Mouse (Mus musculus) megakaryocyte, embryonic 14.5 days (primary cell): ENCODE measurements around the gene Ppp1r8. TPM values are rescaled to one million over a fixed set of nuclear protein-coding genes. Genes with fewer than 3 reads are reported as not detected.

Experiments used
- H3K27me3 ChIP-seq: replicated peaks from 2 replicates; pipeline ENCODE3; 2012; ENCODE audit warnings: inconsistent platforms
- H3K36me3 ChIP-seq: replicated peaks from 2 replicates; pipeline ENCODE3; 2012; ENCODE audit warnings: low read length, inconsistent platforms, mixed read lengths
- H3K4me1 ChIP-seq: 2 replicates; pipeline ENCODE4 v1.6.1; 2012; ENCODE audit warnings: inconsistent platforms
- H3K4me3 ChIP-seq: replicated peaks from 2 replicates; pipeline ENCODE3; 2012; ENCODE audit warnings: moderate library complexity, mild to moderate bottlenecking, inconsistent platforms
- H3K9me3 ChIP-seq: 2 replicates; pipeline ENCODE4 v1.6.1; 2012; ENCODE audit warnings: inconsistent platforms
- FLI1 ChIP-seq: IDR thresholded peaks from 2 replicates; pipeline ENCODE4 v1.6.1; 2012; ENCODE audit warnings: low read length, inconsistent platforms, mixed read lengths
- GATA1 ChIP-seq: IDR thresholded peaks from 3 replicates; pipeline ENCODE4 v1.6.1; 2012; ENCODE audit warnings: mixed read lengths, low read length, inconsistent platforms, borderline replicate concordance
- polyA plus RNA-seq: library from polyadenylated mRNA; stranded (reverse); fragments of >175 nt; gene quantifications from 2 replicates; pipeline ENCODE4 v1.2.3, GENCODE M21; 2012; ENCODE audit warnings: low replicate concordance; ENCODE audit not compliant: insufficient read depth

Ppp1r8 gene
- polyA plus RNA-seq, 1 experiment: 32.6 TPM

DNA sequence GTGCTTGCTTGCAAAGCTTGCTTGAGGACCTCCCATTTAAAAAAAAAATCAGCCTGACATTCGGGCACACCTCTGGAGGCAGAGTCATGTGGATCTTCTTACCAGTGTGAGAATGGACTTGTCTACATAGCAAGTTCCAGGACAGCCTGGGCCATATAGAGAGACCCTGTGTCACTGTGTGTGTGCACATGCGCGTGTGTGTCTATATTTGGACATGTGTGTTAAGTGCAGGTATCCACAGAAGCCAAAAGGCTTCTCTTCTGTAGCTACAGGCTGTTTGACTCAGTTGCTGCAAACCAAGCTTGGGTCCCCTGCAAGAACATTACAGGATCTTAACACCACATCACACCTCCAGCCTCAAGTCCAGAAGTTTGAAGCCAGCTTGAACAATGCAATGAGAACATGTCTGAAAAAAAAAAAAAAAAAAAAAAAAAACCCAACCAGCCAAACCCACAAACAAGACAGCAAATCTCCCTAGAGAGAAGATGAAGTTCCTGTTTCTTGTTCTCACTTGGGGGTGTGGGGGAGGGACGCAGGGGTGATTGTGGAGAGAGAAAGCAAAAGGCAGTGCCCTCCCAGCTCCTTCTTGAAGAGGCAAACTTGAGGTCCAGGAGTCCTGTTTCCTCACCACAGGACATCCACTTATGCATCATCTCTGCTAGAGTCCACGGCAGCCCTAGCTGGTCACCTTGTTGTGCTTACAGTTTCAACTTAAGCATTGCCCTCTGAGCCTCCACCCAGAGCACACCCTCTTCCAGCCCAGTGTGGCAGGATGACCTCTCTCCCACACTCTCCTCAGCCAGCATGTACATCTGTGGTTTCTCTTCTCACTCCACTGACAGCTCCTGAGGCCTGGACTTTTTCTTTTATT, 35.0 kb downstream of the Ppp1r8 start:
- Histone ChIP-seq H3K9me3 (peaks cover 17% of the 10 kb centered on the region), H3K36me3 (peaks cover 3% of the 10 kb centered on the region), H3K4me1 (peaks cover 46% of the 10 kb centered on the region), H3K4me3 (peak overlapping the region; percentile 82), H3K27me3 (peaks cover 2% of the 10 kb centered on the region)
- no peak for TF ChIP-seq FLI1

DNA sequence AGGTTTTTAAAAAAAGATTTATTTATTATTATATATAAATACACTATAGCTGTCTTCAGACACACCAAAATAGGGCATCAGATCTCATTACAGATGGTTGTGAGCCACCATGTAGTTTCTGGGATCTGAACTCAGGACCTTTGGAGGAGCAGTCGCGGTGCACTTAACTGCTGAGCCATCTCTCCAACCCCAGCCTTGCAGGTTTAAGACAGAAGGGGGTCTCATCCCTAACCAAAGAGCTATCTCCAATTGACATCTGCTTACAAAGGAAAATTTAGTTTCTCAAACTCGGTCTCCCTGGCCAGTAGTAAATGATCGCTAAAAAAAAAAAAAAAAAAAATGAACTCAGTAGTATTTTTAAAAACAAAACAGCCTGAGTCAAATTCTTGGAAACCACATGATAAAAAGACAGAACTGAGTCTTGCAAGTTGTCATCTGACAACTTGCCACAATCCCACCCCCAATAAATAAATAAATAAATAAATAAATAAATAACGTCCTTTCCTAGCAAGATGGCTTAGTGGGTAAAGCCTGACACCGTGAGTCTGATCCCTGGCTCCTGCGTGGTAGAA, 36.3 kb downstream of the Ppp1r8 start:
- Histone ChIP-seq H3K4me1 (peaks cover 59% of the 10 kb centered on the region), H3K4me3 (no peak overlapping the region)

DNA sequence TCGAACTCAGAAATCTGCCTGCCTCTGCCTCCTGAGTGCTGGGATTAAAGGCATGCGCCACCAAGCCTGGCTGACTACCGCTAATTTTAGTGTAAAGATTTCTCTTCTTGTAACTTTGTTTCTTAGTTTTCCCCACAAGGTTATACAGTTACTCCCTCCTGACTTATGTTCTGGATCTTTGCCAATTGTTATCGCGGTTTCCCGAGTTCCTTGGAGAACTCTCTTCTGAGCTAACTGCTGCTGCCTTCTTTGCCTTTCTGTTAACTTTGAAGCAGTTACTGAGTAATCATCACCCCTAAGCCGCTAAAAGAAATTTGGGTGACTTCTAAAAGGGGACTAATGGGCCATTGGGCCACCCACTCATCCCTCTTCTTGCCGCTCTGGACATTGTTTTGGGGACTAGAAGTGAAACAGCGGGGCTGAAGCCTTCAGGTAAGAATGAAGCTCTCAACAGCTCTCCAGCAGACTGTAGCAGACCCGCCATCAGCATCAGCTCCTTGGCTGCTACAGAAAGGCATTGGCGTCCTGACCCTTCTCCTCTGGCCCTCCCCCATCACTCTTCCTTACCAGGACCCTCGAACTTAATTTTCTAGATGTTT, 37.3 kb downstream of the Ppp1r8 start:
- Histone ChIP-seq H3K27me3 (peaks cover 2% of the 10 kb centered on the region), H3K4me3 (no peak overlapping the region), H3K36me3 (no peaks in the 10 kb centered on the region), H3K4me1 (peaks cover 63% of the 10 kb centered on the region), H3K9me3 (peaks cover 6% of the 10 kb centered on the region)
- TF ChIP-seq GATA1 (no peak), FLI1 (no peak)

More for the DNA sequence above, 36.3 kb downstream of the Ppp1r8 start:
- Histone ChIP-seq H3K9me3 (peaks cover 16% of the 10 kb centered on the region), H3K27me3 (peaks cover 2% of the 10 kb centered on the region), H3K36me3 (peaks cover 3% of the 10 kb centered on the region)
- TF ChIP-seq FLI1 (no peak), GATA1 (no peak)

DNA sequence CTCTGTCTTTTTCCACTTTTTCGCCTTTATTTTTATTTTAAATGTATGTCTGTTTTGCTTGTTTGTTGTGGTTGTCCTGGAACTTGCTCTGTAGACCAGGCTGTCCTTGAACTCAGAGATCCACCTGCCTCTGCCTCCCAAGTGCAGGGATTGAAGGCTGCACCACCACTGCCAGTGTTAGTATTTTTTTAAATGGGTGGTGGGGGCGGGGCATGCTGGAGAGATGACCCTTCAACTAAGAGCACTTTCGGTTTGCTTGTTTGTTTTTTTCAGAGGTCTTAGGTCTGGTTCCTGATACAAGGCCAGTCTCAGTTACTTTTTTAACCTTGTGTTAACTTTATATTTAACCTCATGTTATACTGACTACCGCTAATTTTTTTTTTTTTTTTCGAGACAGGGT, 37.8 kb downstream of the Ppp1r8 start:
- Histone ChIP-seq H3K36me3 (no peaks in the 10 kb centered on the region), H3K4me3 (no peak overlapping the region), H3K27me3 (peaks cover 2% of the 10 kb centered on the region), H3K9me3 (peaks cover under 1% of the 10 kb centered on the region; the same call in 1 of the 2 replicates), H3K4me1 (peaks cover 62% of the 10 kb centered on the region)
- no peak for TF ChIP-seq GATA1
- TF ChIP-seq FLI1: no peak

DNA sequence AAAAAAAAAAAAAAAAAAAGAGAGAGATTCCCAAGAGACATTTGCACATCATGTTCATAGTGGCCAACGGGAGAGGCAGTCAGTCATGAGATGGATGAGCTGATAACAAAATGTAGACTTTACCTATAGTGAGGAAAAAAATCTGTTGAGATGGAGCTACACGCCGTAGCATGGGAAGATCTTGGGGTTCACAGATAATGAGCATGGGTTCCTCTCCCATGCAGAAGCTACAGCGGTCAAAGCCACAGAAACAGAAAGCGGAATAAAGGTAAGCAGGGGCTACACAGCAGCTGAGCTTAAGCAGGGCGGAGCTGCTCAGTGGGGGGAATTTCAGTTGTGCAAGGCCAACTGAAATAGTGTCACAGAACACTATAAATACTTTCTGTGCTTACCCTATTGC, 38.6 kb downstream of the Ppp1r8 start:
- Histone ChIP-seq H3K4me3 (no peak overlapping the region), H3K27me3 (peaks cover 2% of the 10 kb centered on the region), H3K4me1 (peaks cover 54% of the 10 kb centered on the region), H3K36me3 (no peaks in the 10 kb centered on the region), H3K9me3 (no peaks in the 10 kb centered on the region)
- TF ChIP-seq FLI1: no peak
- TF ChIP-seq GATA1: no peak

DNA sequence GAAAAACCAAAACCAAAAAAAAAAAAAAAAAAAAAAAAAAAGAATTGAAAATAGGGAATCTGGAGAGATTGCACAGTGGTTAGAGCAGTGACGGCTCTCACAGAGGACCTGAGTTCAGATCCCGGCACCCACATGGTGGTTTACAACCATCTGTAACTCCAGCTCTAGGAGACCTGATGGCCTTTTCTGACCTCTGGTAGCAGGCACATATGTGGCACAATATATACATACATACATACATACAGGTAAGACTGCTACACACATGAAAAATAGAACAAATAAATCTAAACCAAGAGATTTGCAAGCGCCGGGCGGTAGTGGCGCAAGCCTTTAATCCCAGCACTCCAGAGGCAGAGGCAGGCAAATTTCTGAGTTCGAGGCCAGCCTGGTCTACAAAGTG, 39.1 kb downstream of the Ppp1r8 start:
- Histone ChIP-seq H3K4me1 (peaks cover 50% of the 10 kb centered on the region), H3K9me3 (no peaks in the 10 kb centered on the region), H3K27me3 (peaks cover 2% of the 10 kb centered on the region), H3K36me3 (no peaks in the 10 kb centered on the region), H3K4me3 (no peak overlapping the region)
- TF ChIP-seq GATA1 (no peak), FLI1 (no peak)

DNA sequence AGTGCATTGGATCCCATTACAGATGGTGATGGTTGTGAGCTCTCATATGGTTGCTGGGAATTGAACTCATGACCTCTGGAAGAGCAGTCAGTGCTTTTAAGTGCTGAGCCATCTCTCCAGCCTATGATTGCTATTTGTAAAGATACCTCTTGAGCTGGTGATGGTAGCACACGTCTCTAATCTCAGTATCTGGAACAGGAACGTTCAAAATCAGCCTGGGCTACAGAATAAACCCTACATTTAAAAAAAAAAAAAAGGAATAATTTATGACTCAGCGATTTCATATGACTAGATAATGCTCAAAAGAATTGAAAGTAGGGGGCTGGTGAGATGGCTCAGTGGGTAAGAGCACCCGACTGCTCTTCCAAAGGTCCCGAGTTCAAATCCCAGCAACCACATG, 39.8 kb downstream of the Ppp1r8 start:
- H3K27me3 ChIP-seq: peaks cover 2% of the 10 kb centered on the region
- TF ChIP-seq GATA1: no peak
- TF ChIP-seq FLI1: no peak
- no peak overlapping the region for H3K4me3 ChIP-seq
- no peaks in the 10 kb centered on the region for H3K36me3 ChIP-seq
- peaks cover 44% of the 10 kb centered on the region for H3K4me1 ChIP-seq
- no peaks in the 10 kb centered on the region for H3K9me3 ChIP-seq

DNA sequence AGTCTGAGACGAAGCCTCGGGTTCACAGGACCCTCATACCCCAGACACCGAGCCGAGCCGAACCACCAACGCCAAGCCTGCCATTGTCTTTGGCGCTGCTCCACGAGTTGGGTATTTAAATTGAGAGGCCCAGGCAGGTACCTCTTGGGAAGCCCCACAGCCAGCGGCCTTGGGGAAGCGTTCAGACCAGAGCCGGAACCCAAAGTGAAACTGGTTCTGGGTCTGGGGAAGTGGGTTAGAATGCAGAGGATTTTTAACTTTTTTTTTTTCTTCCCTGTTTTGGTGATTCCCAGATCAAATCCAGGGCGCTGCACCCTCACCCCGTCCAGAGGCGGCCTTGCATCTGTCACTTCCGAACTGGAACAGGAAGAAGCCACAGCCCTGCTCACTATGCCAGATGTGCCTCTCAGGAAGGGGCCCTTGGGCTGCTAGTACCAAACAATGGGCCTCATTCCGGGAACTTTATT, 40.8 kb downstream of the Ppp1r8 start:
- Histone ChIP-seq H3K9me3 (no peaks in the 10 kb centered on the region), H3K4me3 (peak overlapping the region; percentile 84), H3K36me3 (no peaks in the 10 kb centered on the region), H3K27me3 (peaks cover 9% of the 10 kb centered on the region), H3K4me1 (peaks cover 42% of the 10 kb centered on the region)
- no peak for TF ChIP-seq FLI1
- TF ChIP-seq GATA1: no peak

DNA sequence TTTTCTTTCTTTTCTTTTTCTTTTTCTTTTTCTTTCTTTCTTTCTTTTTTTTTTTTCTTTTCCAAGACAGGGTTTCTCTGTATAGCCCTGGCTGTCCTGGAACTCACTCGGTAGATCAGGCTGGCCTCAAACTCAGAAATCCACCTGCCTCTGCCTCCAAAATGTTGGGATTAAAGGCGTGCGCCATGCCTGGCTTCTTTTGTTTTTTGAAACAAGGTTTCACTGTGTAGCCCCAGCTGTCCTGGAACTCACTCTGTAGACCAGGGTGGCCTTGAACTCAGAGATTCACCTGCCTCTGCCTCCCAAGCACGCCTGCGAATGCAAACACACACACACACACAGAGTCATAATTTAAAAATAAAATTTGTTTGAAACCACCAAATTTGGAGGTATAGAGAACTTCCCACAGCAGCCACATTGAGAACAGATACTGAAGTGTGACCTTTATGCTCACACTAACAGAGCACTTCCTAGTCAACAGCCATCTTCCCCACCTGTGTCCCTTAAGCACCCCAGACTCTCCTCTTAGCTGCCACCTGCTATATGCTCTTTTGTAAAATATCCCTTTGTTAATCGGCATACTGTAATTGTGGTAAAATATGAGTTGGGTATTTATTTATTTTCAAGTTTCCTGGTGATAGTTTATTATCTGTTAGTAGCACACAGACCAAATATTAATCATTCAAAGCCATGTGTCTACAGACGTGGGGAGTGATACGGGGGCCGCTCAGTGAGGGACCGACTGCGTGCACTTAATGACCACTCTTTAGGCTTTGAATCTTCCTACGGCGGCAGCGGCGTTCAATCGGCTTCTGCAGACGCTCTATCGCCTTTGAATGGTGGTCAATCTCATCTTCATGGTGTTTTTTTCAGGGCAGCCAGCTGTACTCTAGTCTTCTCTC, 41.5 kb downstream of the Ppp1r8 start:
- H3K27me3 ChIP-seq: peaks cover 12% of the 10 kb centered on the region
- peaks cover 41% of the 10 kb centered on the region for H3K4me1 ChIP-seq
- H3K4me3 ChIP-seq: no peak overlapping the region
- H3K36me3 ChIP-seq: no peaks in the 10 kb centered on the region
- TF ChIP-seq FLI1 (no peak), GATA1 (no peak)
- no peaks in the 10 kb centered on the region for H3K9me3 ChIP-seq
